Mouse (Mus musculus): ENCODE measurements around the gene Cops6. TPM values are rescaled to one million over a fixed set of nuclear protein-coding genes. Genes with fewer than 3 reads are reported as not detected.

Cops6 gene
- 308 and 315 TPM in 2 replicates for polyA plus RNA-seq (2015; fragmentation: Nextera tagmentation; extraction: Ambion mirVana)

DNA sequence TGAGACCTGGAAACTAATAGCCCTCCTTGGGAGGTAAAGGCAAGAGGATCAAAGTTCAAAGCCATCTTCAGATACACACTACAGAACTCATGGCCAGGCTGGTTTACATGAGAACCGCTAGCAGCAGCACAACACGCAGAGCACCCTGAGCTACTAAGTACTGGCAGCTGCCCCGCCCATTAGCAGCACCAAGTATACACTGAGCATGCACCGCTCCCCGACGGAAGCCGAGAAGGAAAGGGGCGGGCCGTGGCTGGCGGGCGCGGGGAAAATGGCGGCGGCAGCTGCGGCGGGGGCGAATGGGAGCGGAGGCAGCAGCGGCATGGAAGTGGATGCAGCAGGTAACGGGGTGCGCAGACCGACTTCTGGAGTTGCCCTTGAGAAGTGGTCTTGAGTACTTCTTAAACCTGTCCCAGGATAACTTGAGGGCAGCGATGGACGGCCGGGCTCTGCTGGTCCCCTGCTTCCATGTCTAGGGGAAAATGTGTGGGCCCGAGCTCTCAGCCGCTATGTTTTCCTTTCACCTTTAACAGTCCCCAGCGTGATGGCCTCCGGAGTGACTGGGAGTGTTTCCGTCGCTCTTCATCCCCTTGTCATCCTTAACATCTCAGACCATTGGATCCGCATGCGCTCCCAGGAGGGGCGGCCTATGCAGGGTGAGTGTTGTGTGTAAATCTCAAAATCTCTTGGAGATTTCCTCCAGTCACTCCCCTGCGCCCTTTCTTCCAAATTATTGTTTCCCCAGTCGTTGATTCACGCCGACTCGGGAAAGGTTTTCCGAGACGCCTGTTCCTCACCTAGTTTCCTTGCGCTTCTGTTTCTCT lies at the start of gene Cops6:
TSS of gene Cops6 (plus strand) at position 230 of the 824 bp plus-strand sequence.
- under 1% methylated on average over 42 of the region's 42 CpGs for WGBS

DNA sequence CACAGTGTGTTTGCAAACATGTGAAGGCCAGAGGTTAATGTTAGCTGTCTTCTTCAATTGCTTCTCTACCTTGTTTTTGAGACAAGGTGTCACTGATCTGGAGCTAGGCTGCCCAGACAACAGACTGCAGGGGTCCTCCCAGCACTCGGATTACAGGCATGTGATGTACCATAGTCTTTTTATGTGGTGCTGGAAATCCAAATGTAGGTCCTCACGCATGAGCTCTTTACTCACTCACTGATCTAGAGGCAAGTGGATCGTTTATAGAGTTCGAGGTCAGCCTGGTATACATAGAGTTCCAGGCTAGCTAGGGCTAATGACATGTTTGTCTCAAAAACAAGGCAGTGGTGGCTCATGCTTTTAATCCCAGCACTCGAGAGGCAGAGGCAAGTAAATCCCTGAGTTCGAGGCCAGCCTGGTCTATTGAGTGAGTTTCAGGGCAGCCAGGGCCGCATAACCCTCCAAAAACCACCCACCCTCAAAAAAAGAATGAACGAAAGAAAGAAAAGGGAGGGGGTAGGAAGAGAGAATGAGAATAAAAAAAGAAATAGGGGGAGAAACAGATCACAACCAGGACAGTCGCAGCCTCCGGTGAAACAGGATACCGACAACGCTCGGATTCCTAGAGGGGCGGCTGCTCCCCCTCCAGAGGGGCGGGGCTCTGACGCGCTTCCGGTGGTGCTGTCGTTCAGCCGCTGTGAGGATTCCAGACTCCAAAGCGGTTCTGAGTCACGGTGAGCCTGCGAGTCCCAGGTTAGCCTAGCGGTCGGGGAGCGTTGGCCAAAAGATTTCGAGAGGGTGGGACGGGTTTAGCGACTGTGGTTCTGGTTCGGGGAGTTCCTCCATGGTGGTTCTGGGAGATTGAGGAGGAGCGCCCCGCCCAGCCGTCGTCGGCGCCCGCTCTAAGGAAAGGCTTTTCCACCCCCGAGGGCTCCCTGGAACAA lies 44.3 kb upstream of the Cops6 start, which contains the start of gene Zscan21:
TSS of gene Zscan21 (plus strand) at position 649 of the 944 bp plus-strand sequence.
- peak; percentile 98 for ATAC-seq
- H3K27me3 ChIP-seq, result no peaks in the 10 kb centered on the region
- H3K27ac ChIP-seq, result peak within 1 kb of the TSS; percentile 95
- H3K4me2 ChIP-seq, result peak within 1 kb of the TSS; percentile 72
- peak within 1 kb of the TSS; percentile 75 for H3K4me3 ChIP-seq
- 7% methylated on average over 38 of the region's 38 CpGs for WGBS
- H3K9ac ChIP-seq, result peak within 1 kb of the TSS; percentile 83
- H3K36me3 ChIP-seq (ENCODE audit: poor library complexity, severe bottlenecking), result peaks cover 24% of the 10 kb centered on the region
- no peaks in the 10 kb centered on the region for H3K9me3 ChIP-seq (replicated peaks)
- H3K4me1 ChIP-seq, result peaks cover 19% of the 10 kb centered on the region

More for the DNA sequence above, at the start of gene Cops6:
- Histone ChIP-seq H3K4me2 (peak within 1 kb of the TSS; percentile 89), H3K27me3 (no peaks in the 10 kb centered on the region), H3K4me3 (peak within 1 kb of the TSS; percentile 82), H3K9me3 (replicated peaks) (no peaks in the 10 kb centered on the region), H3K9ac (peak within 1 kb of the TSS; percentile 89), H3K27ac (peak within 1 kb of the TSS; percentile 44; the same call in 1 of the 2 replicates), H3K36me3 (ENCODE audit: poor library complexity, severe bottlenecking) (peaks cover 37% of the 10 kb centered on the region), H3K4me1 (peaks cover 11% of the 10 kb centered on the region)
- ATAC-seq, result peak; percentile 97

DNA sequence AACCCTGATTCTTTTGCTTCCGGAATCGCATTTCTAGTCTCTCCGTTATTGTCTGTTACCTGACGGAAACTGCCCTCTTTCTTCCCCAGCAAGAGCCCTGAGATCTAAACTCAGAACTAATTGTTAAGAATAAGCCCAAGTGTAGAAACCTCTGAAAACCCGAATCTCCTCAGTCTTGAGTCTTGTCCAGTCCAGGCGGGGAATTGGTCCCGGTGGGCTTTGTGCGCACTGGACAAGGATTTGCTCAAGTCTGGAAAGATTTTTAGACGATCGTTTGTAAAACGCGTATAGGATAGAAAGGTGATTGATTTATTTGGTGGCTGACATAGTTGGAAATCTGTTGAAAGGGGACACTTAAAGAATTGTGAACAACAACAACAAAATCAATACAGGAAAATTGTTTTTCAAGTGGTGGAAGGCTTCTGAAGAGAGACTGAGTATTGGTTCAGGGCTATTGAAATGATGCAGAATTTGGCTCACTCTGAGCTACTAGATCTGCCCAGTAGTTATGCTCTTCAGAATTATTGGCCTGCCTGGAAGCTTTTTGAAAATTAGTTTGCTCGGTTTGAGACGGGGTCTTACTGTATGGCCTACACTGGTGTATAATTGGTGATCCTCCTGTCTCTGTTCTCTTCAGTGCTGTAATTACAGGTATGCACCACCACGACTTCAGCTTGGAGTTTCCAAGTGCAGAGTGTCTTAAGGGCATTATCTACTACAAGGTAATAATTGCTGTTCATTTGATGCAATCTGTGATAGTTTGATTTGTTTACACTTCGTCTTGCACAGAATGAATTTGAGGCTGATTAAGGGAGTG lies 43.5 kb upstream of the Cops6 start:
- H3K36me3 ChIP-seq (ENCODE audit: poor library complexity, severe bottlenecking), result peaks cover 30% of the 10 kb centered on the region
- no peaks in the 10 kb centered on the region for H3K9me3 ChIP-seq (replicated peaks)
- peak overlapping the region; percentile 72 for H3K4me2 ChIP-seq
- peak overlapping the region; percentile 83 for H3K9ac ChIP-seq
- WGBS, result 6% methylated on average over 16 of the region's 16 CpGs
- peak overlapping the region; percentile 75 for H3K4me3 ChIP-seq
- H3K4me1 ChIP-seq, result peaks cover 19% of the 10 kb centered on the region
- peak; percentile 54 for ATAC-seq
- H3K27ac ChIP-seq, result peak overlapping the region; percentile 95
- H3K27me3 ChIP-seq, result no peaks in the 10 kb centered on the region

DNA sequence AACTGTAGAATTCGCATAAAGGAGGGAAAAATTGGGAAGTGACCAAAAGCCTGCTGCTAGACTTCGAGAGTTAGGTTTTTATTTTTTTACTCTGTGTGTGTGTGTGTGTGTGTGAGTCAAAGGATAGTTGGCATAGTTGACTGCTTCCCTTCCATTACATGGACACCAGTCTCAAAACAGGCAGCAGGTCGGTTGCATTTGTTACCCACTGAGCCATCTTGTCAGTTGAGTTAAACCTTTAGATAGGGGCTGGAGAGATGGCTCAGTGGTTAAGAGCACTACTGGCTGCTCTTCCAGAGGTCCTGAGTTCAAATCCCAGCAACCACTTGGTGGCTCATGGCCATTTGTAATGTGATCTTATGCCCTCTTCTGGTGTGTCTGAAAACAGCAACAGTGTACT lies 42.8 kb upstream of the Cops6 start:
- WGBS, result 80% methylated on average over 3 of the region's 3 CpGs
- H3K4me1 ChIP-seq, result peaks cover 19% of the 10 kb centered on the region
- H3K27ac ChIP-seq, result no peak overlapping the region
- H3K27me3 ChIP-seq, result no peaks in the 10 kb centered on the region
- peaks cover 36% of the 10 kb centered on the region for H3K36me3 ChIP-seq (ENCODE audit: poor library complexity, severe bottlenecking)
- no peaks in the 10 kb centered on the region for H3K9me3 ChIP-seq (replicated peaks)
- peak overlapping the region; percentile 83 for H3K9ac ChIP-seq
- ATAC-seq, result no peak
- peak overlapping the region; percentile 75 for H3K4me3 ChIP-seq
- H3K4me2 ChIP-seq, result peak overlapping the region; percentile 72

DNA sequence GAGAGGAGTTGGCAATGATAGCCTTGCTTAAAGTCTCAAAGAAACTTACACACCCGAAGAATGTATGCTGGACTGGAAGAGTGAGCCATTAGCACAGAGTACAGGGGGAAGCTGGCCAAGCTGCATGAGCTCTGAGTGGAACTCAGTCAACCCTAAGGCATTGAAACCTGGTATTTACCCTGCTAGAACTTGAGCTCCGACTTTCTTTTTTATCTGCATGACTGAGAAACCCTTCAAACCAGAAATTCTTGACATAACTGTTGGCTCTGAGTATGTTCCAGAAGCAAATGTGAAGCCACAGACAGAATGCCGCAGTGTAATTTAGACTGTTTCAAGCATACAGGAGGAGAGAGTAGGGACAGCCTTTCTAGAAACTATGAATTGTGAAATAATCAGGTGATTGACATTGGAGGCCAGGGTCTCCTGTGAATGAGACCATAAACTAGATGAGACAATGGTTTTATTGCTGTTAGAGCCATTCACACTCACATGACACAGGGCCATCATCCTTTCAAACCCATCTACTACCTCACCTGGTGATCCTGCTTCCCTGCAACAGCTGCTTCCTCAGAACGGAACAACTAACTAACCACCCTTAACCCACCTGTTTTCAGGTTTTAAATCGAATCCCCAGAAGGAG lies 28.3 kb upstream of the Cops6 start:
- Histone ChIP-seq H3K9me3 (replicated peaks) (no peaks in the 10 kb centered on the region), H3K4me3 (no peak overlapping the region), H3K9ac (no peak overlapping the region), H3K36me3 (ENCODE audit: poor library complexity, severe bottlenecking) (peaks cover 80% of the 10 kb centered on the region), H3K4me2 (no peak overlapping the region), H3K27me3 (no peaks in the 10 kb centered on the region), H3K4me1 (no peaks in the 10 kb centered on the region), H3K27ac (no peak overlapping the region)
- ATAC-seq, result no peak
- WGBS, result 96% methylated on average over 5 of the region's 5 CpGs

DNA sequence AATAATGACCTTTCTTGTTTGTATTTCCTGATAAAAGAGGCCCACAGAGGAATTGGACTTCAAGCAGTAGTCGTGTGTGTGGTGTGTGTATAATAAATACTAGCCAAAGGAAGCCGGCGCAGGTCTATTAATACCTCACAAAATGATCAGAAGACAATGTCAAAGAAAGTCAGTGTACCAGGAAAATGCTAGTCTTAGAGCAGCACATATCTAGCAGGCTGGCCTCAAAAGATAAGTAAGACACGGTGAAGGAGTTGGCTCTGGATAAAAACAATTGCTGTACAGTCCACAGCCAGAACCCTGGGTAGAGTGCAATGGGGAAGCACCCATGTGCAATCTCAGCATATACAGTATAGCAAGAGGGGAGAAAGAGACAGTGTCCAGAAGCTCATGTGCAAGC lies 23.6 kb upstream of the Cops6 start:
- H3K4me1 ChIP-seq, result no peaks in the 10 kb centered on the region
- no peak overlapping the region for H3K4me3 ChIP-seq
- H3K9ac ChIP-seq, result no peak overlapping the region
- no peak overlapping the region for H3K27ac ChIP-seq
- H3K36me3 ChIP-seq (ENCODE audit: poor library complexity, severe bottlenecking), result peaks cover 61% of the 10 kb centered on the region
- H3K27me3 ChIP-seq, result no peaks in the 10 kb centered on the region
- H3K9me3 ChIP-seq (replicated peaks), result no peaks in the 10 kb centered on the region
- no peak for ATAC-seq
- WGBS, result 91% methylated on average over 4 of the region's 4 CpGs
- no peak overlapping the region for H3K4me2 ChIP-seq

DNA sequence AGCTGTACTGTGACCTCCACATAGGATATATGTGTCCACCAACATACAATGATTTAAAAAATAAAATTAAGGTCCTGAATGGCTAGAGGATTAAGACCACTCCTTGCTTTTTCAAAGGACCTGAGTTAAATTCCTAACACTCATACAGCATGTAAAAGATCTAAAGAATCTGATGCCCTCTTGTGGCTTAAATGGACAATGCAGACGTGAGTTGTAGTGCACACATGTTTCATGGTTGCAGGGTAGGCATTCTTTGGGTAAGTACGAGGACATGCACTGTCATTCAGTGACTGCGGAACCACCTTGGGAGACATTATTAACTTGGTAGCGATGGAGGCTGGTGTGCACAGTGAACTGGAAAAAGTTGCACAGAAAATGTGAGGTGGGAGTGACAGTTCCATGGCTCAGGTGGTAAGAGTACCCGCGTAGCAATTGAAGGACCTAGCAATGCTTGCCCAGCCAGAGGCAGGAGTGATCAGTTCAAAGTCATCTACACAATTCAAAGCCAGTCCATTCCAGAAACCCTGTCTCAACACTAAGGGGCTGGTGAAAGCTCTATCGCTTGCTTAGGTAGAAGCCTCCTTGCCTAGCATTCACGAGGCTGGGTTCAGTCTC lies 22.8 kb upstream of the Cops6 start:
- 66% methylated on average over 8 of the region's 8 CpGs for WGBS
- Histone ChIP-seq H3K27me3 (no peaks in the 10 kb centered on the region), H3K9ac (no peak overlapping the region), H3K4me3 (no peak overlapping the region), H3K9me3 (replicated peaks) (no peaks in the 10 kb centered on the region), H3K4me1 (no peaks in the 10 kb centered on the region), H3K36me3 (ENCODE audit: poor library complexity, severe bottlenecking) (peaks cover 59% of the 10 kb centered on the region), H3K4me2 (no peak overlapping the region), H3K27ac (no peak overlapping the region)
- ATAC-seq, result peak; percentile 61

DNA sequence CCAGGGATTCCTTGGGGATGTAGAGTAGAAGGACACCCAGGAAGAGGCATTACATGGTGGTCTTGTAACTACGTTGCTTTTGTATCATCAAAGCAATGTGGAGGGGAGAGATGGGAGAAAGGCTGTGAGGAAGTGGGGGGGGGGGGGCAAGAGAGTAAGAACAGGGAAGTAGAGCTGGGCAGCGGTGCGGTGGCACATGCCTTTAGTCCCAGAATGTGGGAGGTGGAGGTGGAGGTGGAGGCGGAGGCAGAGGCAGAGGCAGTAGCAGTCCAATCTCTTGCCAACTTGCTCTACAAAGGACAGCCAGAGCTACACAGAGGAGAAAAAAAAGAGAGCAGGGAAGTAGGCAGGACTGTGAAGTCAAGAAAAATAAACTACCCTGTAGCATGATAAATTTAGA lies 22.3 kb upstream of the Cops6 start:
- H3K36me3 ChIP-seq (ENCODE audit: poor library complexity, severe bottlenecking), result peaks cover 59% of the 10 kb centered on the region
- H3K4me3 ChIP-seq, result no peak overlapping the region
- H3K27me3 ChIP-seq, result no peaks in the 10 kb centered on the region
- no peaks in the 10 kb centered on the region for H3K4me1 ChIP-seq
- ATAC-seq, result no peak
- no peak overlapping the region for H3K4me2 ChIP-seq
- no peak overlapping the region for H3K9ac ChIP-seq
- no peaks in the 10 kb centered on the region for H3K9me3 ChIP-seq (replicated peaks)
- H3K27ac ChIP-seq, result no peak overlapping the region
- 93% methylated on average over 4 of the region's 4 CpGs for WGBS

DNA sequence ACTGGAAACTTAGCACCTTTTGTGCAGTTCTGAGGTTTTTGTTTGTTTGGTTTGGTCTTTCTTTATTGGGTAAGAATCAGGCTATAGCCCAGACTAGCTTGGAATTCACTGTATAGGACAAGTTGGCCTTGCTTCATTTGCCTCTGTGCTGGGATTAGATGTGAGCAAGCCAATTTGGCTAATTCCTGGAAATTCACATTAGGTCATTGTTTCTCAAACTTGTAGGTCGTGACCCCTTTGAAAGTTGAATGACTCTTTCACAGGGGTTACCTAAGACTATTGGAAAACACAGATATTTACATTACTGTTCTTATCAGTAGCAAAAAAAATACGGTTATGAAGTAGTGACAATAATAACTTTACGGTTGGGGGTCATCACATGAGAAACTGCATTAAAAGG lies 6.5 kb upstream of the Cops6 start:
- Histone ChIP-seq H3K27ac (no peak overlapping the region; the same call in 1 of the 2 replicates), H3K4me1 (peaks cover 12% of the 10 kb centered on the region), H3K36me3 (ENCODE audit: poor library complexity, severe bottlenecking) (peaks cover 34% of the 10 kb centered on the region), H3K27me3 (no peaks in the 10 kb centered on the region), H3K9ac (peak overlapping the region; percentile 96), H3K9me3 (replicated peaks) (no peaks in the 10 kb centered on the region), H3K4me2 (peak overlapping the region; percentile 76), H3K4me3 (peak overlapping the region; percentile 86)
- 87% methylated on average over 3 of the region's 3 CpGs for WGBS
- no peak for ATAC-seq

DNA sequence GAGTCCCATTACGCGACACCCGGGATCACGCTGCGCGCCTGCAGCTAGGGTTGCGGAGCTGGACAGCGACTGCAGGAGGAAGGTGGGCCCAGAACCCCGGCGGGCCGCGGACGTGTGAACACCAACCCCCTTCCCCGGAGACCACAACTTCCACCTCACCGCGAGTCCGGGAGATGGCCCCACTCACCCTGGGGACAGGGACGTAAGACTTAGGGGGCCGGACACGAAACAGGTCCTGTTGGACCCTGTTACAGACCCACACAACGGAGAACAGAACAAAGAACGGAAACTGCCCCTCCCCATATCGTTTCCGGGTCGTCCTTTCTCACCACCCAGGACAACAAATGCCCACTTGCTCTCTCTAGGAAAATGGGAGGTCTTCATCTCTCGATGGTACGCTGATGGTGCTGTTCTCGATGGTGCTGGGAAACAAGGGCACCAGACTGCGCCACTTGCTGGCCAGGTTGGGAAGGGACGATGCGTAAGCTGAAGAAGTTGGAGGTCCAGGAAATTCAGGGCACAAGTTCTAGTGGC lies 5.4 kb upstream of the Cops6 start, which contains the start of gene Zfp113:
TSS of gene Zfp113 (minus strand) at position 302 of the 534 bp plus-strand sequence.
- peak within 1 kb of the TSS; percentile 96 for H3K9ac ChIP-seq
- H3K9me3 ChIP-seq (replicated peaks), result no peaks in the 10 kb centered on the region
- H3K27ac ChIP-seq, result peak within 1 kb of the TSS; percentile 94
- peaks cover 29% of the 10 kb centered on the region for H3K36me3 ChIP-seq (ENCODE audit: poor library complexity, severe bottlenecking)
- H3K27me3 ChIP-seq, result no peaks in the 10 kb centered on the region
- ATAC-seq, result peak; percentile 97
- peak within 1 kb of the TSS; percentile 86 for H3K4me3 ChIP-seq
- peaks cover 12% of the 10 kb centered on the region for H3K4me1 ChIP-seq
- WGBS, result under 1% methylated on average over 31 of the region's 31 CpGs
- H3K4me2 ChIP-seq, result peak within 1 kb of the TSS; percentile 76

Data from forebrain, embryonic 13.5 days (tissue).